Mouse (Mus musculus) kidney, embryonic 15.5 days (tissue): Measurements from ENCODE around the gene Gm29797. TPM values are rescaled to one million over a fixed set of nuclear protein-coding genes. Genes with fewer than 3 reads are reported as not detected.

Source experiments
- ATAC-seq: fragments of 200-750 bp; cut with Nextera tagmentation; replicated peaks from 2 replicates; pipeline ENCODE4 v1.8.0; 2017; ENCODE audit warnings: moderate TSS enrichment; ENCODE audit not compliant: low FRiP score
- H3K27ac ChIP-seq: fragments of 300-500 bp; sonication (generic); 2 replicates; pipeline ENCODE4 v1.5.1; 2015; ENCODE audit warnings: mild to moderate bottlenecking, inconsistent platforms
- H3K27me3 ChIP-seq: fragments of 300-500 bp; sonication (generic); 2 replicates; pipeline ENCODE4 v1.6.1; 2015; ENCODE audit warnings: inconsistent platforms
- H3K36me3 ChIP-seq: fragments of 300-500 bp; sonication (generic); 2 replicates; pipeline ENCODE4 v1.6.1; 2015; ENCODE audit warnings: inconsistent platforms
- H3K4me1 ChIP-seq: fragments of 300-500 bp; sonication (generic); 2 replicates; pipeline ENCODE4 v1.6.1; 2015; ENCODE audit warnings: inconsistent platforms
- H3K4me2 ChIP-seq: fragments of 300-500 bp; sonication (generic); 2 replicates; pipeline ENCODE4 v1.6.1; 2015; ENCODE audit warnings: moderate library complexity, mild to moderate bottlenecking, inconsistent platforms
- H3K4me3 ChIP-seq: fragments of 300-500 bp; sonication (generic); replicated peaks from 2 replicates; pipeline ENCODE4 v1.5.1; 2015; ENCODE audit warnings: mild to moderate bottlenecking, inconsistent platforms
- H3K9ac ChIP-seq: fragments of 300-500 bp; sonication (generic); 2 replicates; pipeline ENCODE4 v1.6.1; 2015; ENCODE audit warnings: mild to moderate bottlenecking, inconsistent platforms
- H3K9me3 ChIP-seq: fragments of 300-500 bp; sonication (generic); replicated peaks from 2 replicates; pipeline ENCODE4 v1.6.1; 2016; ENCODE audit warnings: inconsistent platforms
- WGBS: fragments of 180-500 bp; shearing (Covaris S2); methylation state at CpG from one replicate; pipeline ENCODE4 v1.1.7; 2015; ENCODE audit warnings: mixed read lengths; 5-methylcytosine and 5-hydroxymethylcytosine counted together
- polyA plus RNA-seq: library from polyadenylated mRNA; unstranded; fragments of >200 nt; fragmentation: Nextera tagmentation; extraction: Ambion mirVana; gene quantifications from 2 replicates; pipeline ENCODE4 v1.2.1, GENCODE M21; 2015

Gm29797 gene
- polyA plus RNA-seq, 1 experiment from 2014 or later, result 0.21 TPM

GRCm38 (mm10) chr2:181689466-181690160 lies 32.8 kb downstream of the Gm29797 start:
- Histone ChIP-seq H3K4me2 (no peak overlapping the region), H3K36me3 (peaks cover 46% of the 10 kb centered on the region), H3K27ac (no peak overlapping the region), H3K4me1 (peaks cover 20% of the 10 kb centered on the region), H3K9ac (no peak overlapping the region), H3K27me3 (no peaks in the 10 kb centered on the region), H3K9me3 (no peaks in the 10 kb centered on the region), H3K4me3 (no peak overlapping the region)
- WGBS, result 88% methylated on average over 10 of the region's 10 CpGs
- no peak for ATAC-seq

DNA sequence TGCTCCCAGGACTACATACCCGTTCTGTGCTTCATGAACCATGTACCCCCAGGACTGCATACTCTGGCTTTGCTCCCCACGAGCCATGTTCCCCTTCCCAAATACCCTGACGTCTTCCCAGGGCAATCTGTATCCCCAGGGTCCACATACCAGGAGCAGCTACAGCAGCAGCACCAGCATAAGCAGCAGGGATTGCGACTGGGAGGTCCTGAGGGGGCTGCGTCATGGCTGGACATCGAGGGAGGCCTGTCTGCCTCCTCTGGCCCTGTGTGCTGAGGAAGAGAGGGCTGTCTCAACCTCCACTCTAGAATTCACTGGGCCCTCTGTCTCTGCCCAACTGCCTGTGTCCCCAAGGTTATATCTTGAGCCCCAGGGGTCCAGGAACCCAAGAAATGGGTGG lies 34.2 kb downstream of the Gm29797 start:
- Histone ChIP-seq H3K27me3 (no peaks in the 10 kb centered on the region; the same call in 1 of the 2 replicates), H3K9ac (no peak overlapping the region), H3K4me3 (no peak overlapping the region), H3K4me2 (0 out of 2 replicates have a peak overlapping the region, but pooled peaks have one; percentile 14), H3K36me3 (peaks cover 44% of the 10 kb centered on the region), H3K9me3 (no peaks in the 10 kb centered on the region), H3K4me1 (peaks cover 22% of the 10 kb centered on the region), H3K27ac (no peak overlapping the region)
- ATAC-seq, result no peak
- 91% methylated on average over 6 of the region's 6 CpGs for WGBS

- no peak overlapping the region for H3K9ac ChIP-seq
Measured at GRCm38 (mm10) chr2:181691571-181691970, 34.7 kb downstream of the Gm29797 start.

GRCm38 (mm10) chr2:181692304-181692703 lies 35.5 kb downstream of the Gm29797 start:
- 87% methylated on average over 3 of the region's 3 CpGs for WGBS
- Histone ChIP-seq H3K9ac (no peak overlapping the region), H3K27ac (no peak overlapping the region), H3K4me2 (peak overlapping the region; percentile 93), H3K4me3 (0 out of 2 replicates have a peak overlapping the region, but pooled peaks have one; percentile 78), H3K9me3 (no peaks in the 10 kb centered on the region), H3K4me1 (peaks cover 22% of the 10 kb centered on the region), H3K27me3 (no peaks in the 10 kb centered on the region; the same call in 1 of the 2 replicates), H3K36me3 (peaks cover 31% of the 10 kb centered on the region)
- ATAC-seq, result no peak

More at GRCm38 (mm10) chr2:181691571-181691970, 34.7 kb downstream of the Gm29797 start:
- no peak for ATAC-seq
- Histone ChIP-seq H3K4me2 (0 out of 2 replicates have a peak overlapping the region, but pooled peaks have one; percentile 14), H3K27ac (no peak overlapping the region), H3K36me3 (peaks cover 39% of the 10 kb centered on the region), H3K27me3 (no peaks in the 10 kb centered on the region; the same call in 1 of the 2 replicates), H3K4me3 (no peak overlapping the region), H3K9me3 (no peaks in the 10 kb centered on the region), H3K4me1 (peaks cover 22% of the 10 kb centered on the region)
- WGBS, result 89% methylated on average over 4 of the region's 4 CpGs

DNA sequence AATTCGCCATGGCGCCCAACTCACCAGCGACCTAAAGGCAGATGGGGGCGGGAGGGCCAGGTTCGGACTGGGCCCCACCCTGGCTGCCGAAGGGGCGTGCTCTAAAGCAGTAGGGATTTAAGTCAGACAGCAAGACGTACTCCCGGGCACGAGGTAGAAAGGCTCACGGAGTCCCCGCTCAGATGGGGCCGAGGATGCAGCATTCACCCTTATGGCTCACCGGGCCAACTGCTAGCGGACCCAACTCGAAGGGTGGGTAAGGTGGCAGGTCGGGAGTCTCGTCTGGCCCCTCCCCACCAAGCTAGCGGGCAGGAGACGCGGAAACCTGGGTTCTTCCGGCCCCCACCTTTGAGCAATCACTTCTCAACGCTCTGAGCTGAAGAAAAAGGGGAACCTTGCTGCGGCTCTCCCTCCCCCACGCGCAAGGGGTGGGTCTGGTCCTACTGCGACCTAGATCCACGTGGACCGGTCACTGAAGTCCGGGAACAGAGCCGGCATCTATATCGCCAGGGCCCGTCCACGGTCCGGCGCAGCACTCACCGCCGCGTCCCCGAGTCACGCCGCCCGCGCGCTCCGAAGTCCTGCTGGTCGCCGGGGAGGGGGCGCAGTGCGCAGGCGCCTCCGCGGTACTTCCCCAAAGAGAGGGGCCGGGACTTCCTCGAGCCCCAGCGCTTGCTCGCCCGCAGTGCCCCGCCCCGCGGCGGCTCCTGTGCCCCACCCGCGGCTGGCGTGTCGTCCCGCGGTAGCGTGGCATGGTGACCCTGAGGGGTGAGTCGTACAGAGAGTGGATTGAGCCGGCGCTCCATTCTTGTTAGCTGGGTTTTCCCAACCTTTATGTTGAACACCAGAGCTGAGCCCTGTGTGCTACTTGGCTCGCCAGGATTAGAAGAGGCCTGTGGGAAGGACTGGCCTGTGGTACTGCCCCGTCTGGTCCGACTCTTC lies 36.8 kb downstream of the Gm29797 start, which contains the start of gene Rgs19:
Gene Rgs19 (minus strand): TSS at position 639 of the 942 bp plus-strand sequence.
- Histone ChIP-seq H3K36me3 (peaks cover 19% of the 10 kb centered on the region), H3K27ac (peak within 1 kb of the TSS; percentile 65; the same call in 1 of the 2 replicates), H3K9ac (peak within 1 kb of the TSS; percentile 82), H3K4me3 (peak within 1 kb of the TSS; percentile 78), H3K27me3 (no peaks in the 10 kb centered on the region; the same call in 1 of the 2 replicates), H3K4me1 (peaks cover 22% of the 10 kb centered on the region), H3K4me2 (peak within 1 kb of the TSS; percentile 93), H3K9me3 (no peaks in the 10 kb centered on the region)
- ATAC-seq, result peak; percentile 87
- under 1% methylated on average over 75 of the region's 75 CpGs for WGBS

- Histone ChIP-seq H3K27ac (no peak overlapping the region), H3K4me3 (no peak overlapping the region)
- 86% methylated on average over 3 of the region's 3 CpGs for WGBS
Measured at GRCm38 (mm10) chr2:181694581-181694980, 37.7 kb downstream of the Gm29797 start.

DNA sequence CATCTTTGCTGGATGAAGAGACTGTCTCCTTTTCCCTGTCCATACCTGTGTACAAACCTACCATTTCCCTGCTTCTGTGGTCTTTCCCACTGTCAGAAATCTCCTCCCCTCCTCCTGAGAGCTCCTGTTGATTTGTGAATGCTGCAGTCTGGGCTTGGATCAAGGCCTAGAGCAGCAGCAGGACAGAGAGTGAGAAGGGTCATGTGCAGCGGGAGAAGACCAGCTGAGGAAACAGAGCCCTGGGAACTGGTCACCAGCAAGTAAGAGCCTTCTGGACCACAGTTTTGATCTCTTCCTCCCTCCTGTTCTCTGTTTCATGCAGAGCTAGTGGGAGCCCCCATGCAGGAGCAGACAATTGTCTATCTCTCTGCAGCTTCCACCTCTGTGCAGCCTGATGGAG lies 38.9 kb downstream of the Gm29797 start:
- no peak overlapping the region for H3K27ac ChIP-seq
- H3K4me3 ChIP-seq, result no peak overlapping the region
- H3K4me2 ChIP-seq, result no peak overlapping the region
- 65% methylated on average over 1 of the region's 1 CpGs for WGBS
- H3K36me3 ChIP-seq, result no peaks in the 10 kb centered on the region
- H3K9me3 ChIP-seq, result no peaks in the 10 kb centered on the region
- peaks cover 22% of the 10 kb centered on the region for H3K4me1 ChIP-seq
- H3K9ac ChIP-seq, result no peak overlapping the region
- no peaks in the 10 kb centered on the region; the same call in 1 of the 2 replicates for H3K27me3 ChIP-seq
- ATAC-seq, result no peak

More at GRCm38 (mm10) chr2:181694581-181694980, 37.7 kb downstream of the Gm29797 start:
- no peak for ATAC-seq
- Histone ChIP-seq H3K4me1 (peaks cover 22% of the 10 kb centered on the region), H3K36me3 (peaks cover 9% of the 10 kb centered on the region), H3K9ac (no peak overlapping the region), H3K4me2 (peak overlapping the region; percentile 93), H3K27me3 (no peaks in the 10 kb centered on the region; the same call in 1 of the 2 replicates), H3K9me3 (no peaks in the 10 kb centered on the region)

DNA sequence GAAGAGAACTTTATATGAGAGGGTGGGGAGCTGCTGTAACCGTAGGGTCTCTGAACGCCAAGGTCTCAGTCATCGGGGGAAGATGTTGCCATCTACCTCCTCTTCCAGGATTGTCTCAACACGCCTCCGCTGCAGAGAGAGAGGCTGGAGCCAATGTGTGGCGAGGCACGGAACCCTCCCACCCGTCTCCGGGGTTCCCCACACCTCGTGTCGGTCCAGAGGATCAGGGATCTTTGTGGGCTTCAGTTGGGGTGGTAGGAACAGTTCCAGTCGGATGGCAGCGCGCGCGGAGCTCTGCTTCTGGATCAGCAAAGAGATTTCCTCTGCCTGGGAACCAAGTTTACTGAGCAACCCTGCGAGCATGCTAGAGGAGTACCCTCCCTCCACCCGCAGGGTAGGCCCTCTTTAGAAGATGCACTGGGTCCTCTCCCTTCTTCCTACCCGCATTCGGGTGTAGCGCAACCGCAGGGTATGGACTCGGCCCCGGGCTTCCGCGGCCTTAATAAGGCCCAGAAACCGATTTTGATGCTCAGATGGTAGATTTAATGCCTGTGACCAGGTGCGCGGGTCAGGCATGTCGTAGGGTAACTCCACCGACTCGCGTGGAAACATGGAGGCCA lies 40.1 kb downstream of the Gm29797 start:
- no peak overlapping the region for H3K4me3 ChIP-seq
- H3K27ac ChIP-seq, result no peak overlapping the region
- no peaks in the 10 kb centered on the region for H3K36me3 ChIP-seq
- H3K27me3 ChIP-seq, result no peaks in the 10 kb centered on the region; the same call in 1 of the 2 replicates
- ATAC-seq, result no peak
- peaks cover 21% of the 10 kb centered on the region for H3K4me1 ChIP-seq
- H3K4me2 ChIP-seq, result no peak overlapping the region
- H3K9ac ChIP-seq, result no peak overlapping the region
- no peaks in the 10 kb centered on the region for H3K9me3 ChIP-seq
- 75% methylated on average over 33 of the region's 33 CpGs for whole genome bisulfite sequencing

GRCm38 (mm10) chr2:181698241-181698640 lies 41.4 kb downstream of the Gm29797 start, which contains the start of gene Lkaaear1:
Lkaaear1 (minus strand) TSS chr2:181698442.
- ATAC-seq, result no peak
- no peaks in the 10 kb centered on the region; the same call in 1 of the 2 replicates for H3K27me3 ChIP-seq
- no peak within 1 kb of the TSS for H3K4me3 ChIP-seq
- H3K36me3 ChIP-seq, result no peaks in the 10 kb centered on the region
- 51% methylated on average over 5 of the region's 5 CpGs for WGBS
- no peaks in the 10 kb centered on the region for H3K9me3 ChIP-seq
- H3K27ac ChIP-seq, result no peak within 1 kb of the TSS
- H3K9ac ChIP-seq, result no peak within 1 kb of the TSS
- H3K4me2 ChIP-seq, result no peak within 1 kb of the TSS
- H3K4me1 ChIP-seq, result peaks cover 9% of the 10 kb centered on the region

GRCm38 (mm10) chr2:181706668-181707067 lies 49.8 kb downstream of the Gm29797 start:
- no peak for ATAC-seq
- H3K36me3 ChIP-seq, result no peaks in the 10 kb centered on the region
- no peak overlapping the region for H3K4me3 ChIP-seq
- H3K9me3 ChIP-seq, result no peaks in the 10 kb centered on the region
- WGBS, result 38% methylated on average over 4 of the region's 4 CpGs
- no peak overlapping the region for H3K9ac ChIP-seq
- no peak overlapping the region for H3K4me2 ChIP-seq
- no peak overlapping the region for H3K27ac ChIP-seq
- H3K4me1 ChIP-seq, result no peaks in the 10 kb centered on the region
- no peaks in the 10 kb centered on the region for H3K27me3 ChIP-seq
